7 mouse cellular contexts compared by ENCODE assay signal in the genomic region with DNA sequence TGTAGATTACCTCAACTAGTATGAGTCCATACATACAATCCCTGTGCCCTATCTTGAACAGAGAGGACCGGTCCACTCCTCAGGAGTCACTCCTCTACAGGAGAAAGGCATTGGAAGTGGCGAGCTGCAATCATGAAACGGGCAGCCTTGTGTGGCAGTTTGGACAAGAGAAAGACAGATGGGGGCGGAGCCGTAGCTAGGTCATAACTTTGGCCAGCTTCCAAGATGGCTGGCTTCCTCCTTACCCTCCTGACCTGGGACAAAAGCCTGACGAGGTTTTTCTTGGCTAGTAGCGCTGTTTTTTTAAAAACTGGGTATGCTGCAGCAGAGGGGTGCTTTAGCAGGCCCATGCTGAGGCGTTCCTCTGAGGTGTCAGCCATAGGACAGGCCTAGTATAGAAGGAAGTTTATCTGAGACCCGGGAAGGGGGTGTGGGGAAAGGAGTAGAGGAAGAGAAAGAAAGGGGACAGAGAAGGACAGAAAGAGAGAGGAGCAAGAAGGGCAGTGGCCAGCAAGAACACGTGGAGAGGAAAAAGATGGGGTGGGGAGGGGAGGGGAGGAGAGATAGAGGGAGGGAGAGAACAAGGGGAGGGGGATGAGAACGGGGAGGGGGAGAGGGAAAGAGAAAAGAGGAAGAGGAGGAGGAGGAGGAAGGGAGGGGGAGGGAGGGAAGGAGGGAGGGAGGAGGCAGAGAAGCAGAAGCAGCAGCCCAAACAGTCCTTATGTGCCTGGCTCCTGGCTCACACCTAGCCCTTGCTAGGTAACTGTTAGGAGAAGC. TPM values are rescaled to one million over a fixed set of nuclear protein-coding genes. Genes with fewer than 3 reads are reported as not detected.
A peak's percentile ranks its signal among the peaks of the same experiment; 100 is the strongest.
DNase-seq lines count a peak whose midpoint lies in the region; ATAC-seq and TF ChIP-seq lines count a peak whose summit lies in the region.

No protein-coding gene starts in this region.

- peak overlapping the region; percentile 61; the same call in 1 of the 2 replicates for H3K4me2 ChIP-seq in embryonic facial prominence, embryonic 11.5 days (ENCODE audit: low read depth, low read length)
- H3K4me2 ChIP-seq in liver, embryonic 11.5 days = peak overlapping the region; percentile 90
- peak overlapping the region; percentile 66 for H3K4me2 ChIP-seq in midbrain, embryonic 16.5 days (ENCODE audit: low read length)

- intact Hi-C loops in heart, adult 2 months (cut with DNase I) = loop anchor here (2.0 kb wide), 1 partner anchor 23 kb away; no protein-coding TSS in a partner anchor

- no peaks in the 10 kb centered on the region for H3K27me3 ChIP-seq in embryonic facial prominence, embryonic 11.5 days (ENCODE audit: control insufficient read depth, insufficient read depth, low read length)
- no peaks in the 10 kb centered on the region for H3K27me3 ChIP-seq in heart, adult 2 months (ENCODE audit: control insufficient read depth, insufficient read depth, low read length)
- H3K27me3 ChIP-seq in liver, embryonic 11.5 days (replicated peaks; ENCODE audit: control insufficient read depth, insufficient read depth, low read length) = no peaks in the 10 kb centered on the region
- no peaks in the 10 kb centered on the region for H3K27me3 ChIP-seq in midbrain, embryonic 16.5 days (ENCODE audit: control insufficient read depth, insufficient read depth, low read depth, low read length)

- H3K9me3 ChIP-seq in embryonic facial prominence, embryonic 11.5 days (replicated peaks; ENCODE audit: control insufficient read depth, low read length) = no peaks in the 10 kb centered on the region
- H3K9me3 ChIP-seq in liver, embryonic 11.5 days (ENCODE audit: control insufficient read depth, low read length) = no peaks in the 10 kb centered on the region
- no peaks in the 10 kb centered on the region for H3K9me3 ChIP-seq in midbrain, embryonic 16.5 days (replicated peaks; ENCODE audit: control insufficient read depth, low read length, poor library complexity, severe bottlenecking)

- H3K4me1 ChIP-seq in embryonic facial prominence, embryonic 11.5 days (ENCODE audit: control insufficient read depth, insufficient read depth, low read length) = no peaks in the 10 kb centered on the region
- peaks cover 6% of the 10 kb centered on the region for H3K4me1 ChIP-seq in heart, adult 2 months (ENCODE audit: control insufficient read depth, insufficient read depth, low read length)
- peaks cover 26% of the 10 kb centered on the region for H3K4me1 ChIP-seq in liver, embryonic 11.5 days (replicated peaks; ENCODE audit: control insufficient read depth, insufficient read depth, low read length)
- peaks cover 18% of the 10 kb centered on the region for H3K4me1 ChIP-seq in midbrain, embryonic 16.5 days (ENCODE audit: control insufficient read depth, insufficient read depth, low read length)

- TF ChIP-seq POLR2A in heart, adult 2 months (IDR thresholded peaks at IDR 0.05; ENCODE audit: insufficient read depth, low read depth, low read length) = no peak

- 0 out of 2 replicates have a peak, but pooled peaks have one; percentile 5 for ATAC-seq in embryonic facial prominence, embryonic 11.5 days (replicated peaks; ENCODE audit: insufficient number of reproducible peaks, low FRiP score, low TSS enrichment, low read depth)
- ATAC-seq in liver, embryonic 11.5 days (replicated peaks; ENCODE audit: low FRiP score) = peak; percentile 47
- ATAC-seq in midbrain, embryonic 16.5 days = peak; percentile 29; the same call in 1 of the 2 replicates

- no peak for TF ChIP-seq CTCF in heart, adult 2 months (IDR thresholded peaks at IDR 0.05)

- DNase-seq in adrenal gland, adult 2 months = peak; percentile 91
- peak; percentile 52 for DNase-seq in embryonic facial prominence, embryonic 11.5 days (ENCODE audit: low spot score)
- peak; percentile 78 to 86 for DNase-seq in heart, adult 2 months
- peak; percentile 86 for DNase-seq in kidney, adult 18-20 months
- no peak for DNase-seq in liver, embryonic 11.5 days (ENCODE audit: low spot score)
- peak; percentile 64 for DNase-seq in testis, postnatal 14 days (ENCODE audit: low spot score)

- no peak overlapping the region for H3K4me3 ChIP-seq in embryonic facial prominence, embryonic 11.5 days (ENCODE audit: low read depth, low read length)
- H3K4me3 ChIP-seq in heart, adult 2 months = peak overlapping the region; percentile 50
- no peak overlapping the region for H3K4me3 ChIP-seq in liver, embryonic 11.5 days (ENCODE audit: low read depth, low read length)
- no peak overlapping the region for H3K4me3 ChIP-seq in midbrain, embryonic 16.5 days (ENCODE audit: low read depth, low read length)

- no peaks in the 10 kb centered on the region for H3K79me2 ChIP-seq in heart, adult 2 months (replicated peaks; ENCODE audit: control insufficient read depth, insufficient read depth, low read length)

- H3K27ac ChIP-seq in embryonic facial prominence, embryonic 11.5 days (replicated peaks; ENCODE audit: low read depth, low read length) = no peak overlapping the region; the same call in 1 of the 2 replicates
- H3K27ac ChIP-seq in heart, adult 2 months = peak overlapping the region; percentile 85
- H3K27ac ChIP-seq in liver, embryonic 11.5 days (ENCODE audit: low read depth, low read length) = peak overlapping the region; percentile 84
- H3K27ac ChIP-seq in midbrain, embryonic 16.5 days (ENCODE audit: low read length) = peak overlapping the region; percentile 24; the same call in 1 of the 2 replicates

- H3K36me3 ChIP-seq in embryonic facial prominence, embryonic 11.5 days (replicated peaks; ENCODE audit: control insufficient read depth, insufficient read depth, low read depth, low read length) = no peaks in the 10 kb centered on the region
- no peaks in the 10 kb centered on the region for H3K36me3 ChIP-seq in heart, adult 2 months (ENCODE audit: control insufficient read depth, insufficient read depth, low read length)
- no peaks in the 10 kb centered on the region for H3K36me3 ChIP-seq in liver, embryonic 11.5 days (ENCODE audit: control insufficient read depth, insufficient read depth, low read length)
- no peaks in the 10 kb centered on the region for H3K36me3 ChIP-seq in midbrain, embryonic 16.5 days (ENCODE audit: control insufficient read depth, insufficient read depth, low read length)

- 0 out of 2 replicates have a peak, but pooled peaks have one; percentile 26 for TF ChIP-seq EP300 in heart, adult 2 months (IDR thresholded peaks at IDR 0.05; ENCODE audit: insufficient read depth, low read depth, low read length)

- 42% methylated on average over 11 of the region's 11 CpGs for WGBS in embryonic facial prominence, embryonic 11.5 days
- WGBS in heart, adult 2 months = 5% methylated on average over 10 of the region's 11 CpGs
- WGBS in liver, embryonic 11.5 days = 25% methylated on average over 11 of the region's 11 CpGs
- 29% methylated on average over 11 of the region's 11 CpGs for WGBS in midbrain, embryonic 16.5 days

- H3K9ac ChIP-seq in embryonic facial prominence, embryonic 11.5 days (replicated peaks; ENCODE audit: low read length) = no peak overlapping the region
- peak overlapping the region; percentile 3; the same call in 1 of the 2 replicates for H3K9ac ChIP-seq in heart, adult 2 months (ENCODE audit: low read depth, low read length)
- no peak overlapping the region for H3K9ac ChIP-seq in liver, embryonic 11.5 days (ENCODE audit: low read depth, low read length)
- no peak overlapping the region for H3K9ac ChIP-seq in midbrain, embryonic 16.5 days (ENCODE audit: low read depth, low read length)

RNA-seq across cellular contexts. Expression of a gene that starts 0.8 kb away (rescaled TPM):
- total RNA-seq in adrenal gland, adult 2 months (2021) = 10 to 100 TPM; 26.5 to 32.0 TPM
- 40.8 and 49.4 TPM in 2 replicates for polyA plus RNA-seq in adrenal gland, adult 2 months (2012; rRNA removed)
- polyA plus RNA-seq in embryonic facial prominence, embryonic 11.5 days (2014; fragmentation: Nextera tagmentation; extraction: Ambion mirVana) = 0.52 and 0.53 TPM in 2 replicates
- 1 to 10 TPM; 3.9 to 4.4 TPM for total RNA-seq in heart, adult 2 months (2021)
- 4.6 and 4.7 TPM in 2 replicates for polyA plus RNA-seq in heart, adult 2 months (2012; rRNA removed)
- 1.1 and 1.2 TPM in 2 replicates for polyA plus RNA-seq in liver, embryonic 11.5 days (2014; fragmentation: Nextera tagmentation; extraction: Ambion mirVana)
- 2.3 and 2.8 TPM in 2 replicates for polyA plus RNA-seq in midbrain, embryonic 16.5 days (2015; fragmentation: Nextera tagmentation; extraction: Ambion mirVana)

RNA-seq across cellular contexts. Expression of a gene that starts 26.4 kb away (rescaled TPM):
- total RNA-seq in adrenal gland, adult 2 months (2021) = 10 to 100 TPM; 25.7 to 29.1 TPM
- 185 and 307 TPM in 2 replicates for polyA plus RNA-seq in adrenal gland, adult 2 months (2012; rRNA removed)
- polyA plus RNA-seq in embryonic facial prominence, embryonic 11.5 days (2014; fragmentation: Nextera tagmentation; extraction: Ambion mirVana) = 7.5 and 10.3 TPM in 2 replicates
- total RNA-seq in heart, adult 2 months (2021) = 1 to 10 TPM; 1.6 to 1.7 TPM
- 2.6 and 6.6 TPM in 2 replicates for polyA plus RNA-seq in heart, adult 2 months (2012; rRNA removed)
- 19.5 and 20.8 TPM in 2 replicates for polyA plus RNA-seq in liver, embryonic 11.5 days (2014; fragmentation: Nextera tagmentation; extraction: Ambion mirVana)
- 10.9 and 11.7 TPM in 2 replicates for polyA plus RNA-seq in midbrain, embryonic 16.5 days (2015; fragmentation: Nextera tagmentation; extraction: Ambion mirVana)
